Mouse (Mus musculus): ENCODE results near the gene Tle4.

- TF ChIP-seq POLR2A (IDR thresholded peaks at IDR 0.05; ENCODE audit: insufficient read length, low read depth): no peak
- no peak for TF ChIP-seq CEBPB (IDR thresholded peaks at IDR 0.05; ENCODE audit: insufficient read depth, poor library complexity, severe bottlenecking)
- TF ChIP-seq MYOD1 (IDR thresholded peaks at IDR 0.05; ENCODE audit: control insufficient read depth in 1 of 3, insufficient read length in 2 of 3, low read depth in 2 of 3): no peak
- no peak for TF ChIP-seq SRF (IDR thresholded peaks at IDR 0.05; ENCODE audit: control insufficient read depth, insufficient read length, low read depth)
- TF ChIP-seq TCF12 (IDR thresholded peaks at IDR 0.05; ENCODE audit: insufficient read depth, poor library complexity, severe bottlenecking): no peak
- TF ChIP-seq POLR2AphosphoS2 (IDR thresholded peaks at IDR 0.05; ENCODE audit: insufficient read length, low read depth): no peak
- TF ChIP-seq MAX (IDR thresholded peaks at IDR 0.05; ENCODE audit: low read depth): no peak
- TF ChIP-seq USF1 (IDR thresholded peaks at IDR 0.05; ENCODE audit: low read depth): no peak
- no peak for TF ChIP-seq E2F4 (IDR thresholded peaks at IDR 0.05; ENCODE audit: insufficient read depth)
These were observed 30.8 kb downstream of the Tle4 start for GRCm38 (mm10) chr19:14567081-14567480.

All from myocyte (in vitro differentiated cells).